Mouse (Mus musculus) limb, embryonic 11.5 days (tissue): ENCODE results near the gene Akr1b3. TPM values are rescaled to one million over a fixed set of nuclear protein-coding genes. Genes with fewer than 3 reads are reported as not detected.

Experiments used
- ATAC-seq: fragments of 200-750 bp; cut with Nextera tagmentation; 2 replicates; pipeline ENCODE4 v1.8.0; 2017; ENCODE audit warnings: low read depth; ENCODE audit not compliant: insufficient number of reproducible peaks, low FRiP score, low TSS enrichment
- DNase-seq: peaks from one replicate; pipeline ENCODE4 v3.0.0-alpha.2; 2015; ENCODE audit warnings: low spot score
- H3K27ac ChIP-seq: fragments of 300-500 bp; sonication (generic); replicated peaks from 2 replicates; pipeline ENCODE4 v1.5.1; 2014; ENCODE audit warnings: low read depth, mild to moderate bottlenecking, low read length
- H3K27me3 ChIP-seq: fragments of 300-500 bp; sonication (generic); 2 replicates; pipeline ENCODE4 v1.6.1; 2014; ENCODE audit warnings: mild to moderate bottlenecking, low read length, mixed read lengths; ENCODE audit not compliant: control insufficient read depth, insufficient read depth
- H3K36me3 ChIP-seq: fragments of 300-500 bp; sonication (generic); 2 replicates; pipeline ENCODE4 v1.6.1; 2014; ENCODE audit warnings: mild to moderate bottlenecking, low read length, moderate library complexity, mixed read lengths; ENCODE audit not compliant: control insufficient read depth, insufficient read depth
- H3K4me1 ChIP-seq: fragments of 300-500 bp; sonication (generic); 2 replicates; pipeline ENCODE4 v1.6.1; 2014; ENCODE audit warnings: low read length, mixed read lengths; ENCODE audit not compliant: control insufficient read depth, insufficient read depth
- H3K4me2 ChIP-seq: fragments of 300-500 bp; sonication (generic); 2 replicates; pipeline ENCODE4 v1.6.1; 2014; ENCODE audit warnings: low read depth, mild to moderate bottlenecking, moderate library complexity; ENCODE audit not compliant: severe bottlenecking
- H3K4me3 ChIP-seq: fragments of 300-500 bp; sonication (generic); 2 replicates; pipeline ENCODE4 v1.5.1; 2014; ENCODE audit warnings: low read depth, low read length
- H3K9ac ChIP-seq: fragments of 300-500 bp; sonication (generic); 2 replicates; pipeline ENCODE4 v1.6.1; 2014; ENCODE audit warnings: mild to moderate bottlenecking, low read length
- H3K9me3 ChIP-seq: fragments of 300-500 bp; sonication (generic); 2 replicates; pipeline ENCODE4 v1.6.1; 2016; ENCODE audit warnings: low read length; ENCODE audit not compliant: control insufficient read depth
- WGBS: fragments of 180-500 bp; shearing (Covaris S2); extraction: QIAGEN DNeasy Blood & Tissue Kit; methylation state at CpG from one replicate; pipeline ENCODE4 v1.1.7; 2014; 5-methylcytosine and 5-hydroxymethylcytosine counted together
- polyA plus RNA-seq: library from polyadenylated mRNA; unstranded; fragments of >200 nt; fragmentation: Nextera tagmentation; extraction: Ambion mirVana; gene quantifications from 2 replicates; pipeline ENCODE4 v1.2.1, GENCODE M21; 2014

The Akr1b3 gene
- polyA plus RNA-seq, 1 experiment from 2014 or later = 217 TPM

DNA sequence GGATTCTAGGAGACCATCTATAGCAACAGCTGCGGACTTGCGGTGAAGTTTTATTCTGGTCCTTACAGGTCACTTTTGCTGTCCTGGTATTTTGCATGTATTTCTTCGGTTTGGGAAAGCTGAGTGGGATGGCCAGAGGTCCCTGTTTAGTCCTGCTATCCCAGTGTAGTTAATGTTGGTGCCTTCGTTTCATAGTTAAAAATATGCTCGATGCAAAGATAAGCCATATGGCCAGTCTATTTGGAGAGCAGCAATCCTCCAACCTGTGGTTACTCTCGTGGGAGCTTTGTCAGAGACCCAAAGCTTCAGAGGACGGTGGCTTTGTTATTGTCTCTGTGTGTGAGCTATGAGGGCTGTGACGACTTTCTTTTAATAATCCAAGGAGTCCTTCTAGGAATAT lies 26.6 kb downstream of the Akr1b3 start:
- ATAC-seq (no peak), DNase-seq (no peak)
- H3K36me3 ChIP-seq = no peaks in the 10 kb centered on the region
- H3K27me3 ChIP-seq = no peaks in the 10 kb centered on the region
- WGBS = 87% methylated on average over 8 of the region's 8 CpGs
- H3K4me2 ChIP-seq = no peak overlapping the region
- H3K27ac ChIP-seq = no peak overlapping the region
- H3K4me3 ChIP-seq = no peak overlapping the region
- no peaks in the 10 kb centered on the region for H3K9me3 ChIP-seq
- H3K9ac ChIP-seq = no peak overlapping the region
- H3K4me1 ChIP-seq = no peaks in the 10 kb centered on the region

DNA sequence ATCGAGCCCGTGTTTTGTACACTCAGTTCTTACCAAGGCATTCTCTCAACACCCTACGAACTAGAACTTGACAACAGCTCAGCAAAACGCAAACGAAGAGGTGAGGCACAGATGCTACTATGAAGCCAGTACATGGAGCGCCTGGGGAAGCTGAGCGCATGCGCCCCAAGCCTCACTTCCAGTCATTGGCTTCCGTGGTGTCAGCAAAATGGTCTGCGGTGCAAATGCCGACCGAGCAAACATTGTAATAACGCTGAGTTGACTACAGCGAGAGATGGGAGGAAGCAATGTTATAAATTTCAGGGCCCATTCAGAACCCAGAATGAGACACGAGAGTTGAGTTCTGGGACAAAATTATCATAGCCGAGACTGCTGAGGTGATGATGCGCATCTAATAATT lies 27.2 kb downstream of the Akr1b3 start:
- ATAC-seq (no peak), DNase-seq (no peak)
- H3K4me1 ChIP-seq = no peaks in the 10 kb centered on the region
- no peak overlapping the region for H3K4me2 ChIP-seq
- H3K4me3 ChIP-seq = no peak overlapping the region
- no peak overlapping the region for H3K9ac ChIP-seq
- H3K27me3 ChIP-seq = no peaks in the 10 kb centered on the region
- no peaks in the 10 kb centered on the region for H3K36me3 ChIP-seq
- no peak overlapping the region for H3K27ac ChIP-seq
- WGBS = 89% methylated on average over 17 of the region's 17 CpGs
- no peaks in the 10 kb centered on the region for H3K9me3 ChIP-seq

DNA sequence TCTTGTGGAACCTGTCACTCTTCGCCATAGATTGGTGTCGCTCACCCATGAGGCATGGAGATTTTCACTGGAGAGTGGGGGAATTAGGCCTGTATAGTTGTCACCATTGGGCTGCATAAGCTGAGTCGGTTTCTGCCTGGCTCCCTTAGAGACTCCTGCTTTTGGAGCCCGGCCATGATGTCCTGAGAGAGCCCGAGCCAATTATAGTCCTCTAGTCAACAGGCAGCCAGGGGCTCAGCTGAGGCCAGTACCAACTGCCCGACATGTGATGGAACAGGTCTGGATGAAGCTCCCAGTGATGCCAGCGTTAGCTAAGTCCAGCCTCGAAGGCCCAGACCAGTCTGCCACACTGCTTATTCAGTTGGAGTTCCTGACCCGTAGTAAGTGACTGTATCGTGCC lies 29.2 kb downstream of the Akr1b3 start:
- Histone ChIP-seq H3K36me3 (no peaks in the 10 kb centered on the region), H3K4me1 (no peaks in the 10 kb centered on the region), H3K27ac (no peak overlapping the region), H3K4me3 (no peak overlapping the region), H3K9me3 (no peaks in the 10 kb centered on the region), H3K4me2 (no peak overlapping the region), H3K9ac (no peak overlapping the region), H3K27me3 (no peaks in the 10 kb centered on the region)
- DNase-seq = no peak
- no peak for ATAC-seq
- WGBS = 89% methylated on average over 10 of the region's 10 CpGs

DNA sequence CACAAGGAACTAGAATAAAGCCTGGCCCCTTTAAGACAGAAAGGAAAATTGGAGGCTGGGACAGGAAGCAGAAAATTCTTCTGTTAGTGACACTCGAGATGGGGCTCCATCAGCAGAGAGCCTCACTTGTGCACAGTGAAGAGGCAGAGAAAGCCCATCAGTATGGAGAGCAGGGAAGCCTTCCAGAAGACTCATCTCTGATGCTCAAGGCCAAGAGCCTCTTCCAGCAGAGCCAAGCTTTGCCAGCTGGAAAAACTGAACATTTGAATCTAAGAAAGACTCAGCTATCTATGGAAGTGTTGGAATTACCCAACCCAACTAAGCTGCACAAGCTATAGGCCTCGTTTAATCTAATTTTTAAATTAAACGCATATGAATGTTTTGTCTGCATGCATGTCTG lies 30.4 kb downstream of the Akr1b3 start:
- no peak for ATAC-seq
- 71% methylated on average over 3 of the region's 3 CpGs for WGBS
- Histone ChIP-seq H3K9me3 (no peaks in the 10 kb centered on the region), H3K27ac (no peak overlapping the region), H3K27me3 (no peaks in the 10 kb centered on the region), H3K9ac (no peak overlapping the region), H3K4me2 (no peak overlapping the region), H3K4me1 (no peaks in the 10 kb centered on the region), H3K36me3 (no peaks in the 10 kb centered on the region), H3K4me3 (no peak overlapping the region)
- DNase-seq = no peak

DNA sequence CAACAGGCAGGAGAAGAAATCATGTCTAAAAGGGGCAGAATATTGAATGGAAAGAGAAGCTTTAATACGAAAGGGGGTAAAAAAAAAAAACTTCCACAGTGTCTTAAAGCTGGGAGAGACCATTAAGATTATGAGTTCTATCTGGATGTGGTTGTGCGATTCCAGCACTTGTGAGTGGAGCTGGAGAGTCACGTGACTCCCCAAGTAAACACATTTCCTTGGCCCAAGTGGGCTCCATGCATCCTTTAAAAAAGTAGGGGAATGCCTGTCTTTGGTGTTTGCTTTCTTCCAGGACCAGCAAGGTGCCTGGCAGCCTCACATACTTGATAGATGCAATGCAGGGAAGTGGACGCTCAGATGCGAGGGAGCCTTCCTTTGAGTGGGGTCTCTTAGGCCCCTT lies 38.9 kb downstream of the Akr1b3 start:
- H3K4me3 ChIP-seq = no peak overlapping the region
- no peak for ATAC-seq
- no peak overlapping the region for H3K27ac ChIP-seq
- no peaks in the 10 kb centered on the region for H3K9me3 ChIP-seq
- H3K4me2 ChIP-seq = no peak overlapping the region
- no peaks in the 10 kb centered on the region for H3K36me3 ChIP-seq
- no peak overlapping the region for H3K9ac ChIP-seq
- H3K4me1 ChIP-seq = no peaks in the 10 kb centered on the region
- no peaks in the 10 kb centered on the region for H3K27me3 ChIP-seq
- no peak for DNase-seq
- 83% methylated on average over 5 of the region's 5 CpGs for WGBS

DNA sequence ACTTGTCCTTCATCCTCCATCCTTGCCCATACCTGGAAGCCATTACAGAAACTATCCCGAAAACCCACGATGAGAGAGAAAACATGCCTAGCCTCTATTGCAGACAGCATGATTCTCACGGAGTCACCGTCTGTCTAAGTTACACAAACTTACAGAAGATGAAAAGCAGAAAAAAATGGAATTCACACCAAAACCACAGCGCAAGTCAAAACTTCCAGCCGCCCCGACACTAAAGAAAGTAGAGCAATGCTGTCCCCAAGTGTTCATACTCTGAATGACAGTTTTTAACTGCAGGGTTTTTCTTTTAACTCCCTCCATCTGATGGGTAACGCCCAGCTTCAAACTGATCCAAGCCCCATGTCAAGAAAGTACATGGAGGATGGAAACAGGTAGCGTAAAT lies 39.6 kb downstream of the Akr1b3 start:
- H3K36me3 ChIP-seq = no peaks in the 10 kb centered on the region
- no peaks in the 10 kb centered on the region for H3K27me3 ChIP-seq
- ATAC-seq (no peak), DNase-seq (peak; percentile 52)
- H3K27ac ChIP-seq = no peak overlapping the region
- H3K4me3 ChIP-seq = no peak overlapping the region
- WGBS = 23% methylated on average over 9 of the region's 9 CpGs
- H3K4me2 ChIP-seq = no peak overlapping the region
- no peaks in the 10 kb centered on the region for H3K4me1 ChIP-seq
- H3K9me3 ChIP-seq = no peaks in the 10 kb centered on the region
- no peak overlapping the region for H3K9ac ChIP-seq

DNA sequence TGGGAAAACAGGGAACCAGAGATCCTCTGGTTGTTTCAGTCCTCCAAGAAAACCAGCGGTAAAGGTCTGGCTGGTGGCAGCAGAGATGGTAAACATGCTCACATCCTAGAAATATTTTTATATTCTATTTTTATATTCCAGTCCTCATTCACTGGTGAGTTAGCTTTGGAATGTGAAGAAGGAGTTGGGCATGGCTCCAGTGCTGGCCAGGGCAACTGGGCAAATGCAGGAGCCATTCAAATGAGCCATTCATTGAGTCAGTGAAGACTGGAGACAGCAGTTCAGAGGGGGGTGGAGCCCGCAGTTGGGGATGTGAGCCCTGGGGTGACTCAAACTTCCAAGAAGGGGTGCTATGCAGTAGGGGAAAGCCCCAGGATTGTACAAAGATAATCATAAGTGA lies 42.9 kb downstream of the Akr1b3 start:
- DNase-seq = no peak
- H3K36me3 ChIP-seq = no peaks in the 10 kb centered on the region
- no peak overlapping the region for H3K27ac ChIP-seq
- 92% methylated on average over 2 of the region's 2 CpGs for WGBS
- no peaks in the 10 kb centered on the region for H3K27me3 ChIP-seq
- no peak overlapping the region for H3K9ac ChIP-seq
- no peaks in the 10 kb centered on the region for H3K4me1 ChIP-seq
- no peak overlapping the region for H3K4me2 ChIP-seq
- H3K9me3 ChIP-seq = no peaks in the 10 kb centered on the region
- no peak for ATAC-seq
- no peak overlapping the region for H3K4me3 ChIP-seq

DNA sequence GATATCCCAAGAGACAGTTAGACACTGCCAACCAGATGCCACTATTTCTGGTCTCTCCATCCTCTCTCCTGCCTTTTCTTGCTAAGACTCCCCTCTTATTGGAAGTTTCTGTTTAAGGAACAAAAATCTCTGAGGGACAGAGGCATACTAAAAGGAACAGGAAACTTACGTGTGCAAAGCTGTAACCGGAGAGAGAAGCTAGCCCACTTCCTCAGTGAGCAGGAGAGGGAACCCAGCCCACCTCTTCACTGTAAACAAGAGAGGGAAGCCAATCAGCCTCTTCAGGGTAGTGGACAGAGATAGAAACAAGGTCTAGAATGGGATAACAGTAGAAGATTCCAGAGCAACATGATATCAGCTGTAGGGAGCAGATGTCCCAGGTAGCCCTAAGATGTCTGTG lies 44.2 kb downstream of the Akr1b3 start:
- H3K9me3 ChIP-seq = no peaks in the 10 kb centered on the region
- DNase-seq (no peak), ATAC-seq (no peak)
- no peak overlapping the region for H3K4me3 ChIP-seq
- H3K9ac ChIP-seq = no peak overlapping the region
- no peaks in the 10 kb centered on the region for H3K36me3 ChIP-seq
- H3K4me2 ChIP-seq = no peak overlapping the region
- 80% methylated on average over 2 of the region's 2 CpGs for WGBS
- no peak overlapping the region for H3K27ac ChIP-seq
- H3K4me1 ChIP-seq = no peaks in the 10 kb centered on the region
- H3K27me3 ChIP-seq = no peaks in the 10 kb centered on the region

DNA sequence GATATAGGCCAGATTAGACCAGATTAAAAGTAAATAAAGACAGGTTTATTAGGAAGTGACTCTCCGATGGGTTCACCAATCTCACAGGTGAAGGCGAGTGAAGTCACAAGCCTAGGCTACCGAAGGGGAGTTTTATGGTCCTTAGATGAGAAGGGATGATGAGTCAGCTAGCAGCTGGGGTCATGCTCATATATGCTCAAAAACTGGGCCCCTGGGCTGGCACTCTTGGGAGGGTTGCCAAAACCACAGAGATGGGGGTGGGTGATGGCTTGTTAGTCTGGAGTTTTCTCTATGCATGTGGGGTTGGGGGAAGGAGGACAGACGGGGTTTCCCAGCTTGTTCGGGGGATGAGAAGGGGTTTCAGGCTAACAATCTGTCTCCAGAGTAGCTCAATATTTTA lies 44.8 kb downstream of the Akr1b3 start:
- H3K9ac ChIP-seq = no peak overlapping the region
- H3K36me3 ChIP-seq = no peaks in the 10 kb centered on the region
- H3K4me2 ChIP-seq = no peak overlapping the region
- H3K4me1 ChIP-seq = no peaks in the 10 kb centered on the region
- H3K27ac ChIP-seq = no peak overlapping the region
- WGBS = 87% methylated on average over 5 of the region's 5 CpGs
- no peak overlapping the region for H3K4me3 ChIP-seq
- no peaks in the 10 kb centered on the region for H3K9me3 ChIP-seq
- ATAC-seq = no peak
- H3K27me3 ChIP-seq = no peaks in the 10 kb centered on the region
- DNase-seq = no peak
